Mouse (Mus musculus) liver, embryonic 11.5 days (tissue): Measurements from ENCODE around the gene Tedc1. TPM values are rescaled to one million over a fixed set of nuclear protein-coding genes. Genes with fewer than 3 reads are reported as not detected.
A peak's percentile ranks its signal among the peaks of the same experiment; 100 is the strongest.

ENCODE experiments used
- ATAC-seq: fragments of 200-750 bp; cut with Nextera tagmentation; replicated peaks from 2 replicates; pipeline ENCODE4 v1.8.0; 2017; ENCODE audit warnings: moderate number of reproducible peaks, mild to moderate bottlenecking, moderate TSS enrichment, moderate library complexity; ENCODE audit not compliant: low FRiP score
- DNase-seq: peaks from one replicate; pipeline ENCODE4 v3.0.0-alpha.2; 2017; ENCODE audit warnings: low spot score
- H3K27ac ChIP-seq: fragments of 300-500 bp; sonication (generic); 2 replicates; pipeline ENCODE4 v1.5.1; 2014; ENCODE audit warnings: mild to moderate bottlenecking, low read depth, low read length, control low read depth
- H3K27me3 ChIP-seq: fragments of 300-500 bp; sonication (generic); replicated peaks from 2 replicates; pipeline ENCODE4 v1.6.1; 2014; ENCODE audit warnings: low read length, mixed read lengths; ENCODE audit not compliant: control insufficient read depth, insufficient read depth
- H3K36me3 ChIP-seq: fragments of 300-500 bp; sonication (generic); 2 replicates; pipeline ENCODE4 v1.6.1; 2014; ENCODE audit warnings: mild to moderate bottlenecking, low read length, moderate library complexity, mixed read lengths; ENCODE audit not compliant: control insufficient read depth, insufficient read depth
- H3K4me1 ChIP-seq: fragments of 300-500 bp; sonication (generic); replicated peaks from 2 replicates; pipeline ENCODE4 v1.6.1; 2014; ENCODE audit warnings: low read length, mixed read lengths; ENCODE audit not compliant: control insufficient read depth, insufficient read depth
- H3K4me2 ChIP-seq: fragments of 300-500 bp; sonication (generic); 2 replicates; pipeline ENCODE4 v1.6.1; 2014; ENCODE audit warnings: mild to moderate bottlenecking, control low read depth, moderate library complexity
- H3K4me3 ChIP-seq: fragments of 300-500 bp; sonication (generic); 2 replicates; pipeline ENCODE4 v1.5.1; 2014; ENCODE audit warnings: low read depth, low read length, control low read depth
- H3K9ac ChIP-seq: fragments of 300-500 bp; sonication (generic); 2 replicates; pipeline ENCODE4 v1.6.1; 2014; ENCODE audit warnings: low read depth, low read length, control low read depth
- H3K9me3 ChIP-seq: fragments of 300-500 bp; sonication (generic); 2 replicates; pipeline ENCODE4 v1.6.1; 2016; ENCODE audit warnings: low read length, inconsistent platforms, mixed read lengths; ENCODE audit not compliant: control insufficient read depth
- WGBS: fragments of 180-500 bp; shearing (Covaris S2); extraction: QIAGEN DNeasy Blood & Tissue Kit; methylation state at CpG from one replicate; pipeline ENCODE4 v1.1.7; 2014; 5-methylcytosine and 5-hydroxymethylcytosine counted together
- polyA plus RNA-seq: library from polyadenylated mRNA; unstranded; fragments of >200 nt; fragmentation: Nextera tagmentation; extraction: Ambion mirVana; gene quantifications from 2 replicates; pipeline ENCODE4 v1.2.1, GENCODE M21; 2014

The Tedc1 gene
- polyA plus RNA-seq, 1 experiment from 2014 or later = 24.2 TPM

DNA sequence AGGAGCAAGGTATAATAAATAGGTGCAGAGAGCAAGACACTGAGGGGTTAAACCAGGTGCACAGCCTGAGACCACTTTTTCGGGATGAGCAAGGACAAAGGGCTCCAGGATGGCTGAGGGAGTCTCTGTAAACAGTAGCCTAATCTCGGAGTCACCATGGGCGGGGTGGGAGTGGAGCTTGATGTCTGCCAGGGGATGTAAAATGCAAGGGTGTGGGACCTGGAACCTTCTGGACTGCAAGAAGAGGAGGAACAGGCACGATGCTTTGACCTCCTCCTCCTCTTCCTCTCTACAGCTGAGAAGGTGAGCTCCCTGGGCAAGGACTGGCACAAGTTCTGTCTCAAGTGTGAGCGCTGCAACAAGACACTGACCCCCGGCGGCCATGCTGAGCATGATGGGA, 13.1 kb upstream of the Tedc1 start:
- peaks cover 37% of the 10 kb centered on the region for H3K4me1 ChIP-seq
- H3K4me3 ChIP-seq = peak overlapping the region; percentile 24
- DNase-seq (no peak), ATAC-seq (no peak)
- peak overlapping the region; percentile 94 for H3K4me2 ChIP-seq
- H3K27ac ChIP-seq = no peak overlapping the region
- H3K9me3 ChIP-seq = no peaks in the 10 kb centered on the region
- H3K36me3 ChIP-seq = peaks cover under 1% of the 10 kb centered on the region
- no peak overlapping the region for H3K9ac ChIP-seq
- 49% methylated on average over 7 of the region's 7 CpGs for WGBS
- peaks cover 48% of the 10 kb centered on the region for H3K27me3 ChIP-seq

DNA sequence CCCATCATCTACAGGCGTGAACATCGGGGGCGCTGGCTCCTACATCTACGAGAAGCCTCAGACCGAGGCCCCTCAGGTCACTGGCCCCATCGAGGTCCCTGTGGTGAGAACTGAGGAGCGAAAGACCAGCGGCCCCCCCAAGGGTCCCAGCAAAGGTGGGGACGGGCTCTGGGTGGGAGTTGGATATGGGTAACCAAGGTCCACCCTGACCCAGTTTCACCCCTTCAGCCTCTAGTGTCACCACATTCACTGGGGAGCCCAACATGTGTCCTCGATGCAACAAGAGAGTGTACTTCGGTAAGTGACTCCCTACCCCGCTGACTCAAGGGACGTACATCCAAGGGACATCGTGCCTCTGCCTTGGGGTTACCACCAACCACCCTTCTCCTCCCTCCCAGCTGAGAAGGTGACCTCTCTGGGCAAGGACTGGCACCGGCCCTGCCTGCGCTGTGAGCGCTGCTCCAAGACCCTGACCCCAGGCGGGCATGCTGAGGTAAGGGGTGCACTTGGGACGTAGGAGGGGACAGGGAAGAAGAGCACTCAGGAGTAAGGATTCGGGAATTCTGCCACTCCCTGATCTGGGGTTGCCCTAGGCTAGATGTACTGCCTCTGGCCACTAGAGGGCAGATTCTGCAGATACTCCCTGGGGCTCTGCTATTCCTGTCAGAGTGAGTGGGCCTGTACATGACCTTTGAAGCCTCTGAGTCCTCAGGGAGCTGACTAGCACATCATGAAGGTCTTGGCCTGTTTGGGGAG, 12.0 kb upstream of the Tedc1 start:
- H3K4me3 ChIP-seq = no peak overlapping the region
- 72% methylated on average over 20 of the region's 20 CpGs for WGBS

DNA sequence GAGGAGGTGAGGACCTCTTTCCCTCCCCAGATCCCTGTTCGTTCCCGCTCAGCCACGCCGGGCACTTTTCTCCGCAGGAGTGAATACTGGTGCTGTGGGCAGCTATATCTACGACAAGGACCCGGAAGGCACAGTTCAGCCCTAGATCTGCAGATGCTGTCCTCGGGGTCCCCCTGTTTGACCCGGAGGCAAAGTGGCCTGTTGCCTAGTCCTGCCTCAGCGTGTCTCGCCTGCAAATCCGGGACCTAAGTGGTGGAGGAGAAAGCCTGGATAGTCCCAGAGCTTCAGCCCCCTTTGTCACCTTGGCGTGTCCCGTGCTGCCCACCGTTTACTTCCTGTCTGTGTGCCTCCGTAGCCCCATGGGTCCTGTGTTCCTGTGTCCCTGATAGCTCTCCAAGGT, 11.3 kb upstream of the Tedc1 start:
- Histone ChIP-seq H3K9ac (no peak overlapping the region), H3K4me2 (no peak overlapping the region), H3K9me3 (no peaks in the 10 kb centered on the region), H3K27ac (no peak overlapping the region), H3K27me3 (peaks cover 49% of the 10 kb centered on the region), H3K4me1 (peaks cover 38% of the 10 kb centered on the region), H3K36me3 (no peaks in the 10 kb centered on the region), H3K4me3 (no peak overlapping the region)
- DNase-seq (no peak), ATAC-seq (no peak)
- WGBS = 84% methylated on average over 16 of the region's 16 CpGs

More for the DNA sequence above, 12.0 kb upstream of the Tedc1 start:
- ATAC-seq = no peak
- DNase-seq = no peak
- no peaks in the 10 kb centered on the region for H3K36me3 ChIP-seq
- H3K9me3 ChIP-seq = no peaks in the 10 kb centered on the region
- no peak overlapping the region for H3K27ac ChIP-seq
- peaks cover 42% of the 10 kb centered on the region for H3K4me1 ChIP-seq
- H3K27me3 ChIP-seq = peaks cover 49% of the 10 kb centered on the region
- no peak overlapping the region for H3K4me2 ChIP-seq
- no peak overlapping the region for H3K9ac ChIP-seq

DNA sequence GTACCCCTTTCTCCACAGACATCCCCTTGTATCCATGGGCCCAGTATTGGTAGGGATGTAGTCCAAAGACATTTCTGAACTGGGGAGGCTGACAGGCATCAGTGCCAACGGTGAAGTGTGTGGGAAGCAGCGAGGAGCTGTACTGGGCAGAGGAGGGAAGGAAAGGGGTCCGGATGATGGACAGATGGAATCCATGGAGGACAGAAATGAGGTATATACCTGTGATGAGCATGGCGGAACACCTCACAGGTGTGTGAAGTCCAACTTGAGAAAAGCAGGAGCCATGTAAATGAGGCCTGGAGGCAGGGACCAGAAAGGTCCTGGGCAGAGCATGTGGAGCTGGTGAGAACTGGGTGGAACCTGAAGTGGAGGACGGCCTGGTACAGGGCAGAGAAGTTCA, 10.6 kb upstream of the Tedc1 start:
- DNase-seq (no peak), ATAC-seq (no peak)
- Histone ChIP-seq H3K27me3 (peaks cover 50% of the 10 kb centered on the region), H3K4me2 (no peak overlapping the region), H3K9me3 (no peaks in the 10 kb centered on the region), H3K9ac (no peak overlapping the region), H3K27ac (no peak overlapping the region), H3K36me3 (no peaks in the 10 kb centered on the region), H3K4me3 (no peak overlapping the region), H3K4me1 (peaks cover 37% of the 10 kb centered on the region)
- WGBS = 80% methylated on average over 5 of the region's 5 CpGs

DNA sequence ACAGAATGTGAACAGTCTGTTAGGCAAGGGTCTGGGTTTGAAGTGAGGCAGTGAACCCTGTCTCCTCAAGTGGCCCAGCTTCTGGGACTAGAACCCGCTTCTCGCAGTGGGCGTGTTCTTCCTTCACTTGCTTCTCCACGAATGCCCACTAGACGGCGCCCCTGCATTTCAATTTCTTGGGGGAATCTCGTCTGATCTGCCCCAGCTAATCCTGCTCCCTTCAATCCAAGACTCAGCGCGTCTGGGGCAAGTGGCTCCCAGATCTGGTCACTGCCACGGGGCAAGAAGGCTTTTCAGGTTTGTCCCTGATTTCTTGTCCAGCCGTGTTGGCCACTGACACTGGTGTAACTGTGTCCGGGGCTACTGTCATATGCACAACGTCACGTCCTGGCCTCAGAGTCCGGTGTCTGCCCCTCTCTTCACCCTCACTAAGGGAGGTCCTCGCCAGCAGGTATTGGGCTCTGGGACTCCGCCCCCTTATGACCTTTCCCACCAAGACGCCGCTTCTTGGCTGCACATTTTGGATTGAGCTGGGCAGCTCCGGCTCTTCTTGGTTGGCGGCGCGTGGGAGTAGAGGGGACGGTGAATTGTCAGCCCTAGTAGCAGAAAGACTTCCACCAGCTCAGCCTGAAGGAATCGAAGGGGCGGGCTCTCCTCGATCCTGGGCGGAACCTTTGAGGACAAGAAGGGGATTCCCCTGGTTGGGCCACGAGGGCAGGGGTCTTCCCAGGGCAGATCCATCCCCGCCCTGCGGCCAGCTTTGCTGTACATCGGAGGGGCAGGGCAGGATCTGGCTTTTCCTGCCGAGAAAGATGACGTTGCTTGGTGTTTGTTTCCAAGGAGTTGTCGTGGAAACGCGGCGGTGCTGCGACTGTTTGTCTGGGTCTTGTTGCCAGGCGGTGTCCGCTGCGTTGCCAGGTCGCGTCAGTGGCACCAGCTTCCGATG, 9.8 kb upstream of the Tedc1 start, which contains the start of gene Crip1:
Gene Crip1, plus strand, starts transcription at position 205 of the 946 bp plus-strand sequence.
- Histone ChIP-seq H3K4me3 (peak within 1 kb of the TSS; percentile 27), H3K9ac (no peak within 1 kb of the TSS), H3K9me3 (no peaks in the 10 kb centered on the region), H3K27ac (no peak within 1 kb of the TSS), H3K27me3 (peaks cover 42% of the 10 kb centered on the region), H3K4me2 (peak within 1 kb of the TSS; percentile 51), H3K4me1 (peaks cover 37% of the 10 kb centered on the region), H3K36me3 (no peaks in the 10 kb centered on the region)
- 13% methylated on average over 45 of the region's 45 CpGs for WGBS
- peak; percentile 79 for DNase-seq
- ATAC-seq = peak; percentile 22

GRCm38 (mm10) chr12:113147481-113147880, 8.7 kb upstream of the Tedc1 start:
- Histone ChIP-seq H3K9ac (no peak overlapping the region), H3K27ac (0 out of 2 replicates have a peak overlapping the region, but pooled peaks have one; percentile 3), H3K27me3 (peaks cover 31% of the 10 kb centered on the region), H3K36me3 (no peaks in the 10 kb centered on the region), H3K4me1 (peaks cover 36% of the 10 kb centered on the region), H3K4me3 (no peak overlapping the region), H3K4me2 (no peak overlapping the region), H3K9me3 (no peaks in the 10 kb centered on the region)
- no peak for ATAC-seq
- WGBS = 76% methylated on average over 8 of the region's 8 CpGs
- no peak for DNase-seq

- peaks cover 24% of the 10 kb centered on the region for H3K27me3 ChIP-seq
- DNase-seq = no peak
- H3K27ac ChIP-seq = no peak overlapping the region
These were observed 7.7 kb upstream of the Tedc1 start for GRCm38 (mm10) chr12:113148381-113149035.

DNA sequence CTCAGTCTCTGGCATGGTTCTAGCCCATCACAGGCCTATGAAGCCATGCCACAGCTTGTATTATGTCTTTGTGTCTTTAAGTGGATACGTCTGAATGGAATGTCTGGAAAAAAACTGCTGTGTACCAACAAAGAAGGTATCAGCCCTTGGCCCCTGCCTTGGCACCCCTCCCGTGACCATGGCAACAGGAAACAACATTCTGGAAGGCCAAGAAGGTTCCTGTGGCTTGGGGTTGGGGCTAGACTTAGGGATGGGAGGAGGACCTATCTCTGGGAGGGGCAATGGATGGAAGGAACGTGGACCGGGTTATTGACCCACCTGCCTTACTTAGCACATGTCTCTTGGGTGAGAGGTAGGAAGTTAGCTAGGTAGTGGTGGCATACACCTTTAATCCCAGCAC, 6.9 kb upstream of the Tedc1 start:
- H3K4me2 ChIP-seq = no peak overlapping the region
- no peak for DNase-seq
- no peak for ATAC-seq
- H3K27me3 ChIP-seq = peaks cover 22% of the 10 kb centered on the region
- H3K27ac ChIP-seq = no peak overlapping the region
- peaks cover 33% of the 10 kb centered on the region for H3K4me1 ChIP-seq
- no peaks in the 10 kb centered on the region for H3K36me3 ChIP-seq
- no peak overlapping the region for H3K9ac ChIP-seq
- no peaks in the 10 kb centered on the region for H3K9me3 ChIP-seq
- WGBS = 78% methylated on average over 4 of the region's 4 CpGs
- H3K4me3 ChIP-seq = no peak overlapping the region

More at GRCm38 (mm10) chr12:113148381-113149035, 7.7 kb upstream of the Tedc1 start:
- Histone ChIP-seq H3K4me1 (peaks cover 33% of the 10 kb centered on the region), H3K9me3 (no peaks in the 10 kb centered on the region), H3K4me2 (peak overlapping the region; percentile 28; the same call in 1 of the 2 replicates), H3K4me3 (no peak overlapping the region), H3K9ac (peak overlapping the region; percentile 26; the same call in 1 of the 2 replicates), H3K36me3 (no peaks in the 10 kb centered on the region)
- WGBS = 31% methylated on average over 16 of the region's 16 CpGs
- peak; percentile 45 for ATAC-seq
